Mouse (Mus musculus): ENCODE measurements at regions not wholly inside any gene's neighbourhood (a gene's known extent, or its start where the extent isn't known, plus 50 kb on each side); places are given as distances from the start of the nearest gene placed in this dataset.

DNA sequence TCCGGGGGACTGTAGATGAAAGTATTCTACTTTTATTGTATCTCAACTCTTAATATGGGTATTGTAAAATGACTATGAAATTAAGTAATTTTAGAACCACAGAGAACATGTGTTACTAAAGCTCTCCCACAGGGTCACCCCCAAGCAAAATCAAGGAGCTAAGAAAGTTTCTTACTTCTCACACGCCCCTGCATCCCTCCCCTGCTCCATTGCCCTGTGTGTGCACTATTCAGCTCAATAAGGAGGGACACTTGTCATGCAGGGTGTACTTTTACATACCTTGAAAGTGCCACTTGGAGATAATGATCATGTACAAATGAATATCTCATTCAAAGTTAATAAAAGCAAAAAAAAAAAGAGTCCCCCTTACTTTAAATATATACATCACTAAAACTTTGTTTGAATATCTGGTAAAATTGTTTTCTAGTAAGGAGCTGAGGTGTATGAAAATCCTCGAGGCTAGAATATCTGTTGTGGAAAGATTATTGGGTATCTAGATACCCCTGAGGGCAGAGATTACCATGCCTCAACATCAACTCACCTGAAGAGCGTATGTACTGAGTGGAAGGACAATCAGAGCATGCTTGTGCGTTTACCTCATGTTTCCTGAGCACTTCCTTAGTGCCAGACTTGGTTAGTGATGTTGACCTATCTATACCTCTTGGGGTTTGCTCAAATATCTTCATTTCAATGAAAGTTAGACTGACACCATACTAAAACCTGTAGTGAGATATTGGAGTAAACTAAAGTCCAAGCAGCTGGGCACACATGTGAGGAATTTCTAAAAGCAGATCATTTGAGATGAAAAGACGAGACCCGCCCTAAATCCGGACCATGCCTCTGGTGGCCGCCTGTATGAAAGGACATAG lies 120.0 kb downstream of the Usp46 start:
- Histone ChIP-seq H3K36me3 (ENCODE audit: control insufficient read depth, insufficient read depth, low read length) (no peaks in the 10 kb centered on the region), H3K4me3 (ENCODE audit: control insufficient read depth, insufficient read depth, low read length) (no peak overlapping the region), H3K27ac (ENCODE audit: control insufficient read depth, insufficient read depth, low read length) (no peak overlapping the region), H3K4me1 (replicated peaks; ENCODE audit: control insufficient read depth, insufficient read depth, low read length) (no peaks in the 10 kb centered on the region), H3K27me3 (ENCODE audit: control insufficient read depth, insufficient read depth, low read length) (no peaks in the 10 kb centered on the region)
- WGBS: 94% methylated on average over 9 of the region's 9 CpGs
- DNase-seq: no peak
- no peak for TF ChIP-seq POLR2A (IDR thresholded peaks at IDR 0.05; ENCODE audit: control insufficient read depth, extremely low read depth, insufficient read depth, low read length, poor library complexity)
- no peak for TF ChIP-seq CTCF (IDR thresholded peaks at IDR 0.05; ENCODE audit: borderline replicate concordance, control insufficient read depth, extremely low read depth, insufficient read depth, low read length, poor library complexity)
